Mouse (Mus musculus): ENCODE measurements at regions not wholly inside any gene's neighbourhood (a gene's known extent, or its start where the extent isn't known, plus 50 kb on each side); places are given as distances from the start of the nearest gene placed in this dataset.
"Not testable (repeated sequence)": the region's sequence is repeated elsewhere in the genome, so short reads cannot be mapped to it uniquely, and the experiment has no call there.

GRCm38 (mm10) chr3:3302657-3303056 lies 2447.9 kb upstream of the Gm8797 start:
- peak; percentile 6 for DNase-seq (ENCODE audit: extremely low spot score)

DNA sequence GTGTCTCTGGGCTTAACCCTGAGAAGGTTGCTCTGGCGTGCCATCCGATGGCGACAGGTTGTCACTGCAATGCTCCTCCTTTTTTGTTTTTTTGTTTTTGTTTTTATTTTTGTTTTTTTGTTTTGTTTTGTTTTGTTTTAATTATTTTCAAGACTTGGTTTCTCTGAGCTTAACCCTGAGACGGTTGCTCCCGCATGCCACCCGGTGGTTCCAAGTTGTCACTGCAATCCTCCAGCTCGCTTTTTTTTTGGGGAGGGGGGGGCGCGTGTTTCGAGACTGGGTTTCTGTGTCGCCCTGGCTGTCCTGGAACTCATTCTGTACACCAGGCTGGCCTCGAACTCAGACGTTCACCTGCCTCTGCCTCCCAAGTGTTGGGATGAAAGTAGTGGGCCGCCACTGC lies 2442.1 kb upstream of the Gm8797 start:
- DNase-seq (ENCODE audit: extremely low spot score): no peak

DNA sequence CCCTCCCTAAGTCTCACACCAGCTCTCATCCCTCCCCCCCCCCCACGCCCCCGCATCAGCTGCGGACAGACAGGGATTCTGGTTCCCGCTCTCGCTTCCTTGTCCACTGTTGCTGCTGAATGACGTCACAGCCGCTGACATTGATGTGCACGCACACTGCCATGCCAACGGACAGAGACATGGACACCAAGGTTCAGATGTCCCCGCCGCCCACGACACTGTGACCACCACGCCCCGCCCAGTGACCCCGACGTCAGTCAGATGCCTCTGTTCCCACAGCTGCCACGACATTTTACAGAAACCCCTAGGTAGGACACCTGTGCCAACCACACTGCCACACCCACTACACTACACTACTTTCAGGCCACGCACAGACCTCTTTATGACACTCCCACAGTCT lies 2441.6 kb upstream of the Gm8797 start:
- no peak for DNase-seq (ENCODE audit: extremely low spot score)

DNA sequence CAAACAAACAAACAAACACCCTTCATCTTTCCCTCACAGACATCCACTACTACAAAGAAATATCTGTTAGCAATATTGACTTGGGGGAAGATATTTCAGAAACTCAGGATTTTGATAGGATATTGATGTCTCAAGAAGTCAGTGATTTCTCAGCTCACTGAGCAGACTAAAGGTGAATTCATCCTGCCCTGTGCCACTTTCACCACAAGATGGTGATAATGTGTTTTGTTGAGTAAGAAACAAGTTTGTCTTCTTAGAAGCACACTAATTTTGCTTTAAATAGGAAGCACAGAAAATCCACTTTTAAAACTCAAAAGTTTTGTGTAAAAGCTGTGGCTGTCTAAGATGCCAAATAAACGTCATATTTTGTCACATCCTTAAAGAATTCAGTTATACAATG lies 2439.8 kb upstream of the Gm8797 start:
- no peak for DNase-seq (ENCODE audit: extremely low spot score)

- DNase-seq (ENCODE audit: extremely low spot score): no peak
These were observed 2401.0 kb upstream of the Gm8797 start for GRCm38 (mm10) chr3:3349634-3350033.

GRCm38 (mm10) chr3:3370859-3371258 lies 2379.7 kb upstream of the Gm8797 start:
- DNase-seq (ENCODE audit: extremely low spot score): not testable (repeated sequence)

DNA sequence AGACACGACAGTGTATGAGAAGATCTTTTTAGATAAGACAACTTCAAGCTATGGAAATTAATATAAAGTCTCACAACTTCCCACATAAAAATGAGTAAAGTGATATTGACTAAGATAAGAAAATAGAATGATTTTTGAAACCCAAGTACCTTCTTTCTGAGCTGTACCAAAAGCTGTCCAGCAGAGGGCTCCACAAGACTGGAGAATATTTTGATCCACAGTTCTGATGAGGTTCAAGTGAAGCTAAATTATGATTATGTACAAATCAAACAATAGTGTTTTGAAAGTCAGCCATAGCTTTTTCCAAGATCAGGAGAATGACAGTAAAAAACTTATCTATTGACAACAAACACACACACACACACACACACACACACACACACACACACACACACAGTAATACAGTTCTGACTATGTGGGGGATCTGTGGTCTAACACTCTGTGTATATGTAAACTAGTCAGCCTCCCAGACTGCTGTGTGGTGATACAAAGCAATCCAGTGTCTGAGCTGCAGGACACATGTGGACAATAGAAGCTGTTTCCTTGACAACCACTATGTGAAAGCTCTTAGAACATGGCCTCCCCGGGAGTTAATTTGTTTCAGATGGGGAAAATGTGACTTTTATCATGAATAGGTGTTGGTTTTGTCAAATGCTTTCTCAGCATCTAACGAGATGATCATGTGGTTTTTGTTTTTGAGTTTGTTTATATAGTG lies 2362.4 kb upstream of the Gm8797 start:
- peak; percentile 16 for DNase-seq (ENCODE audit: extremely low spot score)

Data from embryo, embryonic 9.5 days (tissue).